Mouse (Mus musculus): ENCODE results near the gene Ran. TPM values are rescaled to one million over a fixed set of nuclear protein-coding genes. Genes with fewer than 3 reads are reported as not detected.

Gene Ran
- polyA plus RNA-seq, 2 experiments: 221 to 461 TPM

- Histone ChIP-seq H3K27ac (no peak overlapping the region), H3K4me2 (ENCODE audit: low read depth) (no peak overlapping the region), H3K9ac (replicated peaks) (no peak overlapping the region), H3K27me3 (ENCODE audit: control insufficient read depth, insufficient read depth, low read length) (no peaks in the 10 kb centered on the region), H3K4me1 (replicated peaks; ENCODE audit: control insufficient read depth in 2 of 2, insufficient read depth in 2 of 2, low read length in 1 of 2) (no peaks in the 10 kb centered on the region), H3K4me3 (ENCODE audit: insufficient read depth in 1 of 2, low read depth in 2 of 2, low read length in 2 of 2) (no peak overlapping the region), H3K9me3 (ENCODE audit: control insufficient read depth, low read length) (no peaks in the 10 kb centered on the region), H3K36me3 (replicated peaks; ENCODE audit: control insufficient read depth, insufficient read depth, low read depth) (no peaks in the 10 kb centered on the region)
- WGBS (ENCODE audit: insufficient replicate concordance): 67% methylated on average over 12 of the region's 12 CpGs
- TF ChIP-seq EP300 (IDR thresholded peaks at IDR 0.05; ENCODE audit: low read depth): no peak
- TF ChIP-seq CTCF (IDR thresholded peaks at IDR 0.05; ENCODE audit: low read depth): no peak
- DNase-seq (ENCODE audit: low read depth in 3 of 3, low spot score in 3 of 3): no peak
- ATAC-seq (ENCODE audit: insufficient read depth): no peak
These were observed 45.4 kb downstream of the Ran start for GRCm38 (mm10) chr5:129065301-129065700.

DNA sequence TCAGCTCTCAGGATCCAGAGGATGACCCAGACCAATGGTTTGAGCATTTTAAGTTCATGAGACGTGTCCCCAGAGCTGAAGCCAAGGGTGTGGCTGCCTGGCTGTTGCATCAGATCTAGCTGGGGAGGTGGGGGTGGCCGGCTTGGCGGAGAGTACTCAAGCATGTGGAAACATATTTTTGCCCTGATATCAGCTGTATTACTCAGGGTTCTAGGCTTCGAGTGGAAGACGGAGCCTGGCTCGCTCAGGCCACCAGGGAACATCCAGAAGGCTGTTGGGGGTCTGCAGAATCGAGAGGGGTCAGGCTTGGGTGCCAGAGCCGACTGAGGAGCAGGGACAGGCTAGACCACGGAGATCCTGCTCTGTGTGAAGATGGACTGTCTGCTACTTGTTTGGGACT, 46.1 kb downstream of the Ran start:
- Histone ChIP-seq H3K4me2 (ENCODE audit: low read depth) (no peak overlapping the region), H3K4me1 (replicated peaks; ENCODE audit: control insufficient read depth in 2 of 2, insufficient read depth in 2 of 2, low read length in 1 of 2) (no peaks in the 10 kb centered on the region), H3K36me3 (replicated peaks; ENCODE audit: control insufficient read depth, insufficient read depth, low read depth) (no peaks in the 10 kb centered on the region), H3K9ac (replicated peaks) (no peak overlapping the region), H3K27me3 (ENCODE audit: control insufficient read depth, insufficient read depth, low read length) (no peaks in the 10 kb centered on the region), H3K27ac (no peak overlapping the region), H3K4me3 (ENCODE audit: insufficient read depth in 1 of 2, low read depth in 2 of 2, low read length in 2 of 2) (no peak overlapping the region), H3K9me3 (ENCODE audit: control insufficient read depth, low read length) (no peaks in the 10 kb centered on the region)
- TF ChIP-seq EP300 (IDR thresholded peaks at IDR 0.05; ENCODE audit: low read depth) (no peak), CTCF (IDR thresholded peaks at IDR 0.05; ENCODE audit: low read depth) (no peak)
- ATAC-seq (ENCODE audit: insufficient read depth) (no peak), DNase-seq (ENCODE audit: low read depth in 3 of 3, low spot score in 3 of 3) (no peak)
- WGBS (ENCODE audit: insufficient replicate concordance): 37% methylated on average over 9 of the region's 9 CpGs

- ATAC-seq (ENCODE audit: insufficient read depth): no peak
- WGBS (ENCODE audit: insufficient replicate concordance): 73% methylated on average over 8 of the region's 8 CpGs
- Histone ChIP-seq H3K4me2 (ENCODE audit: low read depth) (no peak overlapping the region), H3K36me3 (replicated peaks; ENCODE audit: control insufficient read depth, insufficient read depth, low read depth) (no peaks in the 10 kb centered on the region), H3K4me3 (ENCODE audit: insufficient read depth in 1 of 2, low read depth in 2 of 2, low read length in 2 of 2) (no peak overlapping the region), H3K9me3 (ENCODE audit: control insufficient read depth, low read length) (no peaks in the 10 kb centered on the region), H3K4me1 (replicated peaks; ENCODE audit: control insufficient read depth in 2 of 2, insufficient read depth in 2 of 2, low read length in 1 of 2) (no peaks in the 10 kb centered on the region), H3K27ac (no peak overlapping the region), H3K9ac (replicated peaks) (no peak overlapping the region), H3K27me3 (ENCODE audit: control insufficient read depth, insufficient read depth, low read length) (no peaks in the 10 kb centered on the region)
- TF ChIP-seq CTCF (IDR thresholded peaks at IDR 0.05; ENCODE audit: low read depth) (no peak), EP300 (IDR thresholded peaks at IDR 0.05; ENCODE audit: low read depth) (no peak)
- DNase-seq (ENCODE audit: low read depth in 3 of 3, low spot score in 3 of 3): no peak
These were observed 46.8 kb downstream of the Ran start for GRCm38 (mm10) chr5:129066541-129067230.

DNA sequence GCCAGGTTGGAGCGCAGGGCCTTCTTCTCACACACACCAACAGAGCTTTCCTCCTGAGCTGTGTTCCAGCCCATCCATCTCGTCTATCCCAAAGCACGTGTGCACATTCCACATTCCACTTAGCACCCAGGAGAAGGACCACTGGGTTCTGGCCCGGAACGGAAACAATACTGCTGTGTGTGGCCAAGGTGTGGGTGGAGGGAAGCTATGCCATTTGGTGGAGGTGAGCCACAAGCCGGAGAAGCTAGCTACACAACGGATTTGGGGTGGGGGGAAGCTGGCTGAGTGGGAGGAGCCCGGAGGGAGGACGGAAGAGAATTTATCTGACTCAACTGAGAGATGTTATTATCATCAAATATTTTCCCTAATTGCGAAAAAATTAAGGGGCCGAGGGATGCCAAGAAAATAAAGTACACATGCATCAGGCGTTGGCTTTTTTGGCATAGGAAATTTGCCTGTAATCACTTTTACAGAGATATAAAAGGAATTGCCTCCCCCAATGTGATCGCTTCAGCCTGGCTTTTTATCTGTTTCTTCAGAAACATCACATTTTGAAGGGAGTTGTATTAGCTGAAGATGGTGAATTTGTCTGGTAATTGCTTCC, 47.5 kb downstream of the Ran start:
- Histone ChIP-seq H3K27ac (no peak overlapping the region), H3K4me2 (ENCODE audit: low read depth) (no peak overlapping the region), H3K4me3 (ENCODE audit: insufficient read depth in 1 of 2, low read depth in 2 of 2, low read length in 2 of 2) (no peak overlapping the region), H3K4me1 (replicated peaks; ENCODE audit: control insufficient read depth in 2 of 2, insufficient read depth in 2 of 2, low read length in 1 of 2) (no peaks in the 10 kb centered on the region), H3K27me3 (ENCODE audit: control insufficient read depth, insufficient read depth, low read length) (no peaks in the 10 kb centered on the region), H3K9ac (replicated peaks) (no peak overlapping the region), H3K36me3 (replicated peaks; ENCODE audit: control insufficient read depth, insufficient read depth, low read depth) (no peaks in the 10 kb centered on the region), H3K9me3 (ENCODE audit: control insufficient read depth, low read length) (no peaks in the 10 kb centered on the region)
- WGBS (ENCODE audit: insufficient replicate concordance): 55% methylated on average over 13 of the region's 13 CpGs
- no peak for TF ChIP-seq EP300 (IDR thresholded peaks at IDR 0.05; ENCODE audit: low read depth)
- no peak for TF ChIP-seq CTCF (IDR thresholded peaks at IDR 0.05; ENCODE audit: low read depth)
- ATAC-seq (ENCODE audit: insufficient read depth): no peak
- DNase-seq (ENCODE audit: low read depth in 3 of 3, low spot score in 3 of 3): no peak

GRCm38 (mm10) chr5:129071761-129072280, 52.0 kb downstream of the Ran start:
- Histone ChIP-seq H3K9me3 (ENCODE audit: control insufficient read depth, low read length) (no peaks in the 10 kb centered on the region), H3K4me2 (ENCODE audit: low read depth) (no peak overlapping the region), H3K36me3 (replicated peaks; ENCODE audit: control insufficient read depth, insufficient read depth, low read depth) (no peaks in the 10 kb centered on the region), H3K27me3 (ENCODE audit: control insufficient read depth, insufficient read depth, low read length) (no peaks in the 10 kb centered on the region), H3K27ac (no peak overlapping the region), H3K9ac (replicated peaks) (no peak overlapping the region), H3K4me1 (replicated peaks; ENCODE audit: control insufficient read depth in 2 of 2, insufficient read depth in 2 of 2, low read length in 1 of 2) (no peaks in the 10 kb centered on the region), H3K4me3 (ENCODE audit: insufficient read depth in 1 of 2, low read depth in 2 of 2, low read length in 2 of 2) (no peak overlapping the region)
- DNase-seq (ENCODE audit: low read depth in 3 of 3, low spot score in 3 of 3): no peak
- no peak for TF ChIP-seq EP300 (IDR thresholded peaks at IDR 0.05; ENCODE audit: low read depth)
- TF ChIP-seq CTCF (IDR thresholded peaks at IDR 0.05; ENCODE audit: low read depth): no peak
- no peak for ATAC-seq (ENCODE audit: insufficient read depth)
- 70% methylated on average over 14 of the region's 14 CpGs for WGBS (ENCODE audit: insufficient replicate concordance)

All from liver, embryonic 14.5 days (tissue).